Mouse (Mus musculus): ENCODE measurements around the gene Helz.

- TF ChIP-seq CTCF (IDR thresholded peaks at IDR 0.05; ENCODE audit: low read depth), result peak; percentile 42
- TF ChIP-seq EP300 (optimal IDR thresholded peaks at IDR 0.05), result no peak
Observed at GRCm38 (mm10) chr11:107502801-107503200, 44.9 kb upstream of the Helz start.
